Mouse (Mus musculus) liver, embryonic 14.5 days (tissue): ENCODE results near the gene Gm826. TPM values are rescaled to one million over a fixed set of nuclear protein-coding genes. Genes with fewer than 3 reads are reported as not detected.

Experiments
- ATAC-seq: fragments of 200-750 bp; cut with Nextera tagmentation; 2 replicates; pipeline ENCODE4 v1.8.0; 2017; ENCODE audit warnings: moderate number of reproducible peaks, mild to moderate bottlenecking, moderate library complexity; ENCODE audit not compliant: insufficient read depth
- DNase-seq, 3 experiments: peaks; one replicate each; pipeline ENCODE4 v3.0.0-alpha.2; 2012 to 2013; ENCODE audit warnings: low read depth in 3 of 3, low spot score in 3 of 3
- H3K27ac ChIP-seq: fragments of 300-500 bp; sonication (generic); 2 replicates; pipeline ENCODE4 v1.5.1; 2014; ENCODE audit warnings: moderate library complexity, mild to moderate bottlenecking, control low read depth, inconsistent platforms
- H3K27me3 ChIP-seq: fragments of 300-500 bp; sonication (generic); 2 replicates; pipeline ENCODE4 v1.6.1; 2014; ENCODE audit warnings: mild to moderate bottlenecking, low read length, moderate library complexity; ENCODE audit not compliant: control insufficient read depth, insufficient read depth
- H3K36me3 ChIP-seq: fragments of 300-500 bp; sonication (generic); replicated peaks from 2 replicates; pipeline ENCODE4 v1.6.1; 2014; ENCODE audit warnings: low read depth; ENCODE audit not compliant: control insufficient read depth, insufficient read depth
- H3K4me1 ChIP-seq, 2 experiments: fragments of 200-500 bp in 1 of 2; fragments of 300-500 bp in 1 of 2; sonication (generic) in 1 of 2; replicated peaks; 2 replicates each; pipeline ENCODE4 v1.6.1; 2012 to 2014; ENCODE audit warnings: antibody characterized with exemption in 1 of 2, inconsistent platforms in 1 of 2, low read length in 1 of 2; ENCODE audit not compliant: control insufficient read depth in 2 of 2, insufficient read depth in 2 of 2
- H3K4me2 ChIP-seq: fragments of 300-500 bp; sonication (generic); 2 replicates; pipeline ENCODE4 v1.6.1; 2014; ENCODE audit warnings: low read depth, mild to moderate bottlenecking, control low read depth, moderate library complexity
- H3K4me3 ChIP-seq, 2 experiments: fragments of 200-500 bp in 1 of 2; fragments of 300-500 bp in 1 of 2; sonication (generic) in 1 of 2; 2 replicates each; pipeline ENCODE4 v1.5.1; 2012 to 2014; ENCODE audit warnings: low read depth in 2 of 2, low read length in 2 of 2, mild to moderate bottlenecking in 2 of 2, control low read depth in 1 of 2, inconsistent platforms in 1 of 2, moderate library complexity in 1 of 2; ENCODE audit not compliant: insufficient read depth in 1 of 2
- H3K9ac ChIP-seq: fragments of 300-500 bp; sonication (generic); replicated peaks from 2 replicates; pipeline ENCODE4 v1.6.1; 2014; ENCODE audit warnings: mild to moderate bottlenecking, control low read depth, moderate library complexity
- H3K9me3 ChIP-seq: fragments of 300-500 bp; sonication (generic); 2 replicates; pipeline ENCODE4 v1.6.1; 2016; ENCODE audit warnings: low read length, mixed read lengths; ENCODE audit not compliant: control insufficient read depth
- CTCF ChIP-seq: IDR thresholded peaks from 2 replicates; pipeline ENCODE4 v1.5.1; 2016; ENCODE audit warnings: antibody characterized with exemption, low read depth, control low read depth
- EP300 ChIP-seq: IDR thresholded peaks from 2 replicates; pipeline ENCODE4 v1.6.1; 2016; ENCODE audit warnings: antibody characterized with exemption, low read depth
- WGBS: fragments of 180-500 bp; shearing (Covaris S2); extraction: QIAGEN DNeasy Blood & Tissue Kit; methylation state at CpG from one replicate; pipeline ENCODE4 v1.1.7; 2014; ENCODE audit not compliant: insufficient replicate concordance; 5-methylcytosine and 5-hydroxymethylcytosine counted together
- polyA plus RNA-seq, 2 experiments: library from polyadenylated mRNA; depleted of rRNA in 1 of 2; stranded (reverse) in 1 of 2; unstranded in 1 of 2; fragments of >200 nt; fragmentation: Nextera tagmentation in 1 of 2; extraction: Ambion mirVana in 1 of 2; gene quantifications; 2 replicates each; pipeline versions ENCODE4 v1.2.1 to v1.2.3; 2012 to 2014

The Gm826 gene
- polyA plus RNA-seq, 2 experiments, result 5.3 to 7.0 TPM

GRCm38 (mm10) chr2:160368422-160369357 is 34.7 kb upstream of the Gm826 start:
- Histone ChIP-seq H3K27me3 (peaks cover 83% of the 10 kb centered on the region), H3K9me3 (no peaks in the 10 kb centered on the region), H3K4me1 (no peaks in the 10 kb centered on the region), H3K27ac (no peak overlapping the region), H3K4me2 (0 out of 2 replicates have a peak overlapping the region, but pooled peaks have one; percentile 13), H3K36me3 (no peaks in the 10 kb centered on the region), H3K4me3 (no peak overlapping the region), H3K9ac (no peak overlapping the region)
- 1% methylated on average over 52 of the region's 52 CpGs for WGBS
- TF ChIP-seq EP300 (no peak), CTCF (no peak)
- DNase-seq (no peak), ATAC-seq (no peak)

- H3K27ac ChIP-seq, result no peak overlapping the region
- H3K4me1 ChIP-seq, result no peaks in the 10 kb centered on the region
- peak overlapping the region; percentile 64 for H3K4me2 ChIP-seq
- peak overlapping the region; percentile 34 to 50 for H3K4me3 ChIP-seq
- H3K9ac ChIP-seq, result no peak overlapping the region
- ATAC-seq (peak; percentile 36; the same call in 1 of the 2 replicates), DNase-seq (peak; percentile 24 to 41 (median 40))
- TF ChIP-seq EP300, result no peak
- TF ChIP-seq CTCF, result peak; percentile 89
- under 1% methylated on average over 45 of the region's 45 CpGs for WGBS
- no peaks in the 10 kb centered on the region for H3K9me3 ChIP-seq
- no peaks in the 10 kb centered on the region for H3K36me3 ChIP-seq
- H3K27me3 ChIP-seq, result peaks cover 94% of the 10 kb centered on the region
Measured at GRCm38 (mm10) chr2:160367448-160368208, 33.7 kb upstream of the Gm826 start.

GRCm38 (mm10) chr2:160366980-160367338 is 33.0 kb upstream of the Gm826 start, which contains the start of gene Mafb:
Gene Mafb, minus strand, starts transcription at chr2:160367065.
- peak; percentile 41 to 44 (median 42) for DNase-seq
- Histone ChIP-seq H3K27ac (no peak within 1 kb of the TSS), H3K4me1 (no peaks in the 10 kb centered on the region), H3K4me2 (peak within 1 kb of the TSS; percentile 64), H3K9ac (no peak within 1 kb of the TSS), H3K36me3 (no peaks in the 10 kb centered on the region), H3K4me3 (peak within 1 kb of the TSS; percentile 34 to 50), H3K27me3 (peaks cover 100% of the 10 kb centered on the region), H3K9me3 (no peaks in the 10 kb centered on the region)
- ATAC-seq, result peak; percentile 83
- TF ChIP-seq CTCF, result no peak
- TF ChIP-seq EP300, result no peak
- WGBS, result 0% methylated on average over 28 of the region's 37 CpGs

- Histone ChIP-seq H3K4me2 (peak overlapping the region; percentile 64), H3K9me3 (no peaks in the 10 kb centered on the region), H3K9ac (no peak overlapping the region), H3K36me3 (no peaks in the 10 kb centered on the region), H3K27me3 (peaks cover 100% of the 10 kb centered on the region), H3K4me1 (no peaks in the 10 kb centered on the region; a peak in 1 of 4 replicates), H3K4me3 (peak overlapping the region; percentile 12 to 50; a peak in 3 of 4 replicates), H3K27ac (no peak overlapping the region)
- ATAC-seq, result peak; percentile 24
- WGBS, result 2% methylated on average over 94 of the region's 95 CpGs
- no peak for DNase-seq
- TF ChIP-seq CTCF (no peak), EP300 (no peak)
Measured at GRCm38 (mm10) chr2:160366111-160366979, 32.4 kb upstream of the Gm826 start.
